ENCODE assay signal across 27 mouse cellular contexts in genomic region chr16:37219151-37219550, GRCm38 (mm10).
DNase-seq lines count a peak whose midpoint lies in the region; ATAC-seq and TF ChIP-seq lines count a peak whose summit lies in the region.
"Had no signal": no experiment of that assay in that cellular context is flagged by ENCODE, and none has a peak within 500 bp of the region (broad histone marks: within the 10 kb centered on the region; RNA-seq: fewer than 3 reads in every experiment).

No protein-coding gene starts in this region.

- no peak overlapping the region for H3K4me3 ChIP-seq in MEL (ENCODE audit: control insufficient read depth in 1 of 2, insufficient read depth in 1 of 2, low read depth in 2 of 2, low read length in 2 of 2)
- H3K4me3 ChIP-seq: embryonic facial prominence, embryonic 12.5 days; embryonic facial prominence, embryonic 15.5 days; gastrocnemius, adult 2 months; heart, embryonic 12.5 days; heart, embryonic 15.5 days had no signal

- H3K79me2 ChIP-seq in MEL (ENCODE audit: control insufficient read depth, insufficient read depth, low read length, poor library complexity), result no peaks in the 10 kb centered on the region

- TF ChIP-seq EP300 in MEL (IDR thresholded peaks at IDR 0.05; ENCODE audit: low read depth in 1 of 2, low read length in 2 of 2), result no peak

- no peak for ATAC-seq in cerebellum, adult (ENCODE audit: insufficient number of reproducible peaks, low FRiP score, low TSS enrichment)
- ATAC-seq: activated CD4-positive, CD25-positive, alpha-beta regulatory T cell, adult 4 months; CD4-positive, CD25-positive, alpha-beta regulatory T cell, adult 4 months; forebrain, embryonic 14.5 days; forebrain, postnatal 0 days; hindbrain, postnatal 0 days; inflammation-experienced regulatory T-cells, adult 6 months; intestine, embryonic 16.5 days had no signal

- no peak for TF ChIP-seq CTCF in MEL (IDR thresholded peaks at IDR 0.05 in 2 of 3, conservative IDR thresholded peaks at IDR 0.05 in 1 of 3; ENCODE audit: control insufficient read depth in 1 of 3, insufficient read depth in 1 of 3, low read depth in 2 of 3, low read length in 3 of 3, poor library complexity in 1 of 3, severe bottlenecking in 1 of 3)

- H3K27me3 ChIP-seq in MEL (ENCODE audit: control insufficient read depth in 1 of 2, insufficient read depth in 2 of 2, low read length in 2 of 2), result no peaks in the 10 kb centered on the region
- H3K27me3 ChIP-seq: embryonic facial prominence, embryonic 12.5 days; embryonic facial prominence, embryonic 15.5 days; heart, embryonic 12.5 days; heart, embryonic 15.5 days had no signal

- TF ChIP-seq RAD21 in MEL (IDR thresholded peaks at IDR 0.05; ENCODE audit: low read depth, low read length), result no peak

- peak; percentile 21 to 56 for DNase-seq in cerebellum, postnatal 10 days
- DNase-seq in cerebellum, postnatal 36 days, result peak; percentile 39 to 43
- DNase-seq in cerebellum, adult 9-11 months, result no peak
- peak; percentile 7 for DNase-seq in MEL (ENCODE audit: low read depth, low spot score)
- DNase-seq in brain, adult 2 months (ENCODE audit: low read depth, low spot score), result peak; percentile 32
- DNase-seq: adrenal gland, postnatal 10 days; adrenal gland, postnatal 36 days; forebrain, postnatal 0 days; gastrocnemius, adult 2 months; gastrocnemius, postnatal 14 days; heart, adult 18-20 months; heart, postnatal 14 days; heart, postnatal 4 days; kidney, adult 18-20 months; kidney, adult 9 months had no signal

- no peak overlapping the region for H3K9ac ChIP-seq in MEL (ENCODE audit: control insufficient read depth, low read depth, low read length, poor library complexity, severe bottlenecking)
- H3K9ac ChIP-seq: embryonic facial prominence, embryonic 12.5 days; embryonic facial prominence, embryonic 15.5 days; forebrain, postnatal 0 days; heart, embryonic 12.5 days; heart, embryonic 15.5 days; hindbrain, embryonic 14.5 days had no signal

- no peak overlapping the region for H3K27ac ChIP-seq in MEL (ENCODE audit: control insufficient read depth, low read depth, low read length)
- H3K27ac ChIP-seq: embryonic facial prominence, embryonic 12.5 days; embryonic facial prominence, embryonic 15.5 days; gastrocnemius, adult 2 months; heart, embryonic 15.5 days; hindbrain, embryonic 14.5 days; hindbrain, postnatal 0 days had no signal

- TF ChIP-seq POLR2A in MEL (IDR thresholded peaks at IDR 0.05; ENCODE audit: control insufficient read depth in 1 of 2, insufficient read depth in 1 of 2, low read depth in 1 of 2, low read length in 2 of 2, poor library complexity in 1 of 2), result no peak

- no peaks in the 10 kb centered on the region for H3K9me3 ChIP-seq in MEL (replicated peaks; ENCODE audit: insufficient read depth, low read length)
- H3K9me3 ChIP-seq: embryonic facial prominence, embryonic 12.5 days; embryonic facial prominence, embryonic 15.5 days; heart, embryonic 12.5 days; heart, embryonic 15.5 days had no signal

- no peaks in the 10 kb centered on the region for H3K4me1 ChIP-seq in MEL (ENCODE audit: control insufficient read depth in 1 of 2, insufficient read depth in 2 of 2, low read length in 2 of 2)
- H3K4me1 ChIP-seq: embryonic facial prominence, embryonic 12.5 days; embryonic facial prominence, embryonic 15.5 days; heart, embryonic 12.5 days; heart, embryonic 15.5 days had no signal

- H3K36me3 ChIP-seq in MEL (ENCODE audit: control insufficient read depth in 1 of 2, insufficient read depth in 2 of 2, low read length in 2 of 2), result no peaks in the 10 kb centered on the region
- H3K36me3 ChIP-seq: embryonic facial prominence, embryonic 12.5 days; embryonic facial prominence, embryonic 15.5 days; heart, embryonic 12.5 days; heart, embryonic 15.5 days had no signal

TF ChIP-seq in MEL, 35 proteins besides CTCF, POLR2A, EP300 and RAD21:
- TF ChIP-seq BHLHE40 (IDR thresholded peaks at IDR 0.05; ENCODE audit: borderline replicate concordance, low read depth, low read length) (no peak), HCFC1 (IDR thresholded peaks at IDR 0.05; ENCODE audit: low read depth, low read length) (no peak), UBTF (IDR thresholded peaks at IDR 0.05; ENCODE audit: borderline replicate concordance, insufficient read depth, low read depth, low read length) (no peak), MAZ (IDR thresholded peaks at IDR 0.05; ENCODE audit: low read depth, low read length) (no peak), SMC3 (IDR thresholded peaks at IDR 0.05; ENCODE audit: low read depth, low read length) (no peak), TAL1 (IDR thresholded peaks at IDR 0.05; ENCODE audit: low read length) (no peak)
TF ChIP-seq in MEL: peak in this region for 0.
